Mouse (Mus musculus): Measurements from ENCODE around the gene Tubb5. TPM values are rescaled to one million over a fixed set of nuclear protein-coding genes. Genes with fewer than 3 reads are reported as not detected.

Gene Tubb5
- total RNA-seq, 2 experiments from 2014 or later = 351 to 404 TPM

- no peak for DNase-seq
Observed at GRCm38 (mm10) chr17:35796835-35797234, 41.3 kb downstream of the Tubb5 start.

- DNase-seq = no peak
Observed at GRCm38 (mm10) chr17:35795656-35796055, 42.5 kb downstream of the Tubb5 start.

GRCm38 (mm10) chr17:35795099-35795498 is 43.0 kb downstream of the Tubb5 start:
- no peak for DNase-seq

- DNase-seq = no peak
Observed at GRCm38 (mm10) chr17:35792837-35793236, 45.3 kb downstream of the Tubb5 start.

- DNase-seq = no peak
Observed at GRCm38 (mm10) chr17:35790933-35791332, 47.2 kb downstream of the Tubb5 start.

- DNase-seq = no peak
Observed at GRCm38 (mm10) chr17:35788025-35788424, 50.1 kb downstream of the Tubb5 start.

- DNase-seq = no peak
Observed at GRCm38 (mm10) chr17:35787493-35787892, 50.6 kb downstream of the Tubb5 start.

- DNase-seq = no peak
Observed at GRCm38 (mm10) chr17:35785140-35785539, 53.0 kb downstream of the Tubb5 start.

GRCm38 (mm10) chr17:35783944-35784343 is 54.2 kb downstream of the Tubb5 start:
- no peak for DNase-seq

Small RNA genes within 50 kb of the gene (microRNA-seq; reads per million reads assigned to microRNA genes)
- 1.4 reads per million for gene Gm28033

Other genes with a start within 250 kb of the Tubb5 start
- not detected for gene Sfta2, start 236.8 kb downstream of the Tubb5 start, total RNA-seq (2021)
- not detected for gene Gm9573, start 211.7 kb downstream of the Tubb5 start, total RNA-seq (2021)
- not detected for gene Mucl3, start 194.6 kb downstream of the Tubb5 start, total RNA-seq (2021)
- gene Vars2, start 170.7 kb downstream of the Tubb5 start, total RNA-seq (2021) = 10 to 100 TPM; 49.2 to 66.4 TPM
- 10 to 100 TPM; 27.6 to 32.2 TPM for gene Gtf2h4, start 164.6 kb downstream of the Tubb5 start, total RNA-seq (2021)
- 10 to 100 TPM; 33.7 to 39.6 TPM for gene Ddr1, start 133.7 kb downstream of the Tubb5 start, total RNA-seq (2021)
- 10 to 100 TPM in 1 of 2 experiments, 1 to 10 TPM in 1; 7.6 to 19.0 TPM for gene Ier3, start 16.6 kb downstream of the Tubb5 start, total RNA-seq (2021)
- 10 to 100 TPM; 54.6 to 70.8 TPM for gene Flot1, start 15.1 kb downstream of the Tubb5 start, total RNA-seq (2021)
- gene Mdc1, start 3.2 kb upstream of the Tubb5 start, total RNA-seq (2021) = 10 to 100 TPM; 21.9 to 27.1 TPM
- 10 to 100 TPM; 12.7 to 18.3 TPM for gene Nrm, start 23.0 kb upstream of the Tubb5 start, total RNA-seq (2021)
- 10 to 100 TPM; 35.4 to 35.6 TPM for gene Ppp1r18, start 27.3 kb upstream of the Tubb5 start, total RNA-seq (2021)
- 10 to 100 TPM; 36.8 to 38.0 TPM for gene Dhx16, start 41.5 kb upstream of the Tubb5 start, total RNA-seq (2021)
- gene 2310061I04Rik, start 59.1 kb upstream of the Tubb5 start, total RNA-seq (2021) = 10 to 100 TPM; 58.0 to 70.5 TPM
- 10 to 100 TPM; 15.9 to 28.7 TPM for gene Atat1, start 71.8 kb upstream of the Tubb5 start, total RNA-seq (2021)
- 100 to 1,000 TPM; 101 to 104 TPM for gene Mrps18b, start 78.1 kb upstream of the Tubb5 start, total RNA-seq (2021)
- gene Ppp1r10, start 78.1 kb upstream of the Tubb5 start, total RNA-seq (2021) = 10 to 100 TPM; 78.7 to 83.1 TPM
- gene Abcf1, start 131.5 kb upstream of the Tubb5 start, total RNA-seq (2021) = 10 to 100 TPM; 72.7 to 78.3 TPM
- 10 to 100 TPM; 41.5 to 42.9 TPM for gene Gnl1, start 141.5 kb upstream of the Tubb5 start, total RNA-seq (2021)
- 10 to 100 TPM; 16.7 to 28.8 TPM for gene Prr3, start 141.9 kb upstream of the Tubb5 start, total RNA-seq (2021)
- gene H2-T24, start 182.3 kb upstream of the Tubb5 start, total RNA-seq (2021) = 1 to 10 TPM; 2.9 to 3.9 TPM
- 10 to 100 TPM; 55.7 to 82.7 TPM for gene H2-T23, start 194.5 kb upstream of the Tubb5 start, total RNA-seq (2021)
- gene H2-T22, start 204.4 kb upstream of the Tubb5 start, total RNA-seq (2021) = 10 to 100 TPM; 23.5 to 25.4 TPM
- gene Gm6034, start 204.7 kb upstream of the Tubb5 start, total RNA-seq (2021) = not detected
- gene Gm11127, start 220.1 kb upstream of the Tubb5 start, total RNA-seq (2021) = 1 to 10 TPM; 2.4 to 2.5 TPM